Mouse (Mus musculus) olfactory bulb, adult 2 months (tissue): ENCODE measurements around the gene Rhpn2.

Experiments used
- CTCF ChIP-seq: fragments of 200-500 bp; IDR thresholded peaks from 2 replicates; pipeline ENCODE4 v1.5.1; 2012; ENCODE audit warnings: low read depth, mild to moderate bottlenecking, low read length, moderate library complexity; ENCODE audit not compliant: insufficient read depth
- POLR2A ChIP-seq: fragments of 200-500 bp; IDR thresholded peaks from 2 replicates; pipeline ENCODE4 v1.6.1; 2012; ENCODE audit warnings: mild to moderate bottlenecking, low read depth, low read length, moderate library complexity; ENCODE audit not compliant: insufficient read depth

DNA sequence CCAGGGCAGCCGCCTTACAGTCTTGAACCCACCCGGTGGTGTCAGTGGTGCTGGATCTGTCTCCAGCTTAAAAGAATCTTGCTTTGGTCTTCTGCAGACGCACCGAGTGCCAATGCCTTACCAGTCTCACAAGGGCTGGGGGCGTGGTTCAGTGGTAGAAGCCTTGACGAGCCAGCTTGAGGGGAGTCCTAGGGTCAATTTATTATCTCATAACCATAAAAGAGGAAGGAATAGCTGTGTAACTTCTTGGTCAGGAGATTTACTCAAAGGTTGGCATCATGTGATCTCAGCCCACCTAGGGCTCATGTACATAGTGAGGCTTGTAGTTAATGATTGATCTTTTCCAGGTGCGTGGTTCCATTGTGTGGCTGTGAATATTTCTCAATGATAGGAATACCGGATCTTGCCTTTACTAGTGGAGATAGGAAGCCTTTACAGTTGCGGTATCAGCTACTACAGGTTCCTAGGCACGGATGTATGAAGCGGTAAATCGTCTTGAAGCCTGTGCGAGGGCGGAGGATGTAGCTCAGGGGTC, 38.6 kb downstream of the Rhpn2 start:
- TF ChIP-seq CTCF (no peak), POLR2A (no peak)
